Mouse (Mus musculus) A20 (cell line): ENCODE measurements around the gene Zkscan2.
A peak's percentile ranks its signal among the peaks of the same experiment; 100 is the strongest.

Experiments
- DNase-seq: peaks from one replicate; pipeline ENCODE4 v3.0.0-alpha.2; 2011; ENCODE audit warnings: low read depth, low spot score

Gene Zkscan2

DNA sequence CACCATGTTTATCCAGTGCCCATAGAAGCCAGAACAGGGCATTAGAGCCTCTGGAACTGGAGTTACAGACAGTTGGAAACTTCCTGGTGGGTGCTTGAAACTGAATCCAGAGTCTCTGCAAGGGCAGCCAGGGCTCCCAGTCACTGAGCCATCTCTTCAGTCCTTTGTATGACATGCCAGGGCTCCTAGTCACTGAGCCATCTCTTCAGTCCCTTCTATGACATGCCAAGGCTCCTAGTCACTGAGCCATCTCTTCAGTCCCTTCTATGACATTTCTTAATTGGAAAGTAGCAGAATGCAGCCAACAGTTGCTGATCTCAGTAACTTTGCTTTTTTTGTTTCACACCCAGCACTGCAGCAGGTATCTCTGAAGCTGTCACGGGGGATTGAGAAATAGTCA, 58.2 kb downstream of the Zkscan2 start:
- no peak for DNase-seq

DNA sequence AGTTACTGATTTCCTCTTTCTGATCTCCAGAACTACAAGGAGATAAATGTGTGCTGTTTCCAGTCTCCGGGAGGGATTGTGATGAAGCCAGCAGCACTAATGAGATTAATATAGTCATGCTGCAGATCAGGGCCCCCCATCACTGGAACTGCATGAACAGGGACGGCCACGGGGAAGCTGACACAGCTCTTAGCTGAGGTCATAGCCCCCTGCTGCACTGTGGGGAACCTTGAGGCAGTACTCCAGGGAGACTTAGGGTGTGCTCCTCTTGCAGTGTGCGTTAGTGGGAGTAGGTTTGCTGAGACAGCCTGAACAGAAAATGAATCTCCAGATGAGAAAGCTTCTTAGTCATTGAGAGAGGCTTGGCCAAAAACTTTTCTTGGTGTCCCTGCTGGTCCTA, 69.0 kb downstream of the Zkscan2 start:
- no peak for DNase-seq

DNA sequence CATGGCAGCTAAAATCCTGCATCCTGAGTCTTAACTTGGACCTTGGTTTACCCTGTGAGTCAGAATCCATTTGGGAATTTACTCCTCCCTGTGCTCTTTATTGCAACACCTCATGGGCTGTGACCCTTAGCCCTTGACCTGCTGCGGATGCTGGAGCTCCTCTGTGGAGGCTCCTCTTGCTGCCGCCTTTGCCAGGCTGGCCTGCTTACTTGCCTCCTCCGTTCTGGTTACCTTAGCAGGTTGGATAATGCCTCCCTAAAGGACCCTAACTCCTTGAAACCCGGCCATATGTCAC, 69.9 kb downstream of the Zkscan2 start:
- no peak for DNase-seq

DNA sequence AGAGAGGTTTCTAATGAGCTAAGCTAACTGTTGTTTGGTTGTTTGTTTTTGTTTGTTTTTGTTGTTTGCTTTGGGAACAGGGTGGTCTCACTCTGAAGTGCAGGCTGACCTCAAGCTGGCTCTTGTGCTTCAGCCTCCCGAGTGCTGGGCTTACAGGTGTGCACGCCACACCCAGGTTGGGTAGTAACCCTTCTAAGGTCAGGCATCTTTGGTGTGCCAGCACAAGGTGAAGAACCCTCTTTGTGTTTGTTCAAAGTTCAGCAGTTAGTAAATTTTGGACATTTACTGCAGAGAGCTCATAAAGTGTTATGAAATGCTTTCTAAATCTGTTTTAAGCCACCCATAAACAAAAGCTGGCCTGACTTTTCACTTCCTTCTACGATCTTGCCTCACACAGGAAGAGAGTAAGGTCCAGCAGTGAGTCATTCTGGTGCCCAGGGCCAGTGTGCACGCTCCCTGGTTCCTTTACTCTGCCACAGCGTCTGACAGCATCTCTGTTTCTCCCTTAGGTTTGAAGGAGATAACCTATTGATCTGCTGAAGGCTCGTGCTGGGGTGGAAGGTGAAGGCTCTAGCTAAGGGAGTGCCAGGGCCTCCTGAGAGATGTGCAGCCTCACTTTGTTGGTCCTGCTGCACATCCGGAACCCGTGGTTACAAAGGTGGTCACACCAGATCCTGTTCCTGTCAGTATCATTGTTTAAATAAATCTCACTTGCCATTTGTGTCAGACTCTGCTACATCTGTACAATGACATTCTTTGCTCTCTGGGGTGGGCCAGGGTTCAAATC, 70.4 kb downstream of the Zkscan2 start:
- DNase-seq: peak; percentile 33
